Mouse (Mus musculus) lung, postnatal 36 days (tissue): ENCODE measurements around the gene Nt5c3.
"Not testable (repeated sequence)": the region's sequence is repeated elsewhere in the genome, so short reads cannot be mapped to it uniquely, and the experiment has no call there.

Experiments
- DNase-seq: peaks from one replicate; pipeline ENCODE4 v3.0.0; 2022; ENCODE audit warnings: mixed read lengths

The Nt5c3 gene

DNA sequence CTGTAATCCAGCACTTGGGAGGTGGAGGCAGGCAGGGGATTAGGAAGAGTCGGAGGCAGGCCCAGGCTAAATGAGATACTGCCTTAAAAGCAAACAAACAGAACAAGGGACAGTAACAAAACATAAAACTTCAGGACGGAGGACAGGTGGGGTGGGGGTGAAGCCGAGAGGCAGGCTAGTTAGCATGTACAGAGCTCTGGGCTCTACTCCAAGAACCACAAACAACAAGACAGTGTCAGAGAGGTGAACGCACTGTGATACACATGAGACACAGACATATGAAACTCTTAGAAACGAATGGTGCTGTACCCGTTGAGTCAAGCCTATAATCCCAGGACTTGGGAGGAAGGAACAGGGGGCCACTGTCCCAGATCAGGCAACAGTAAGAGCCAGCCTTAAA, 19.9 kb downstream of the Nt5c3 start:
- DNase-seq: no peak

DNA sequence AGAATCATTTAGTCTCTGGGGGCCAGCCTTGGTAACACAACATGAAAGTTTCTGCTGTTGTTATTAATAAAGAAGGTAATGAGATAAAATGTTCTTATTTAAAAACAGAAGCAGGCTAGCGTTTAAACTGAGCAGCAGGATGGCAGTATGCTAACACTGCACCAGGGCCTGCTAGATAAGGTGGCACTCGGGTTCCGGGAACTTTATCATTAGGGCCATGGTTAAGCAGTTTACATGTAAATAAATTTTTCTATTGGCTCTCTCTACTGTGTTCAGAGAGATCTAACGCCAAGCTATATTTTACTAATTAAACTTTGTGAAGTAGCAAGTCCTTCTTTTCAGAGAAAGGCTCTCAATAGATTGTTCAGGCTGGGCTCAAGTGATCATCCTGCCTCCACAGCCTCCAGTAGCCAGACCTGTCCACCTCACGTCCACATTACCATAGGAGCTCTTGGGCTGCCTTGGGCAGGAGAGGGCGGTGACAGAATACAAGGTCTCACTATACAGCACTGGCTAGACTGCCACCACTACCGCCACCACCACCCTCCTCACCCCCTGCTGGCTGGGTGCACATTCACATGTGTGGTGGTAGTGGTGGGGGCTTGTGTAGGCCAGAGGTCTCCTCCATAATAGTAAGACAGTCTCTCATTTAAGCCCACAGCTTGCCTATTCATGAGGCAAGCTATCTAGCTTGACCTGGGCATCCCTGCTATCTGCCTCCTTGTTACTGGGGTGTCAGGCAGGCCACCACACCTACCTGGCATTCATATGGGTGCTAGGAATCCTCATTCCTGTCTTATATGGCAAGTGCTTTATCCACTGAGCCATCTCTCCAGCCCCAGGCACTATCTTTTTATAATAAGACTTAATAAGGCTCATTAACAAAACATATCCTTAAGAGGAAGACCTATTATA, 20.9 kb downstream of the Nt5c3 start:
- no peak for DNase-seq

DNA sequence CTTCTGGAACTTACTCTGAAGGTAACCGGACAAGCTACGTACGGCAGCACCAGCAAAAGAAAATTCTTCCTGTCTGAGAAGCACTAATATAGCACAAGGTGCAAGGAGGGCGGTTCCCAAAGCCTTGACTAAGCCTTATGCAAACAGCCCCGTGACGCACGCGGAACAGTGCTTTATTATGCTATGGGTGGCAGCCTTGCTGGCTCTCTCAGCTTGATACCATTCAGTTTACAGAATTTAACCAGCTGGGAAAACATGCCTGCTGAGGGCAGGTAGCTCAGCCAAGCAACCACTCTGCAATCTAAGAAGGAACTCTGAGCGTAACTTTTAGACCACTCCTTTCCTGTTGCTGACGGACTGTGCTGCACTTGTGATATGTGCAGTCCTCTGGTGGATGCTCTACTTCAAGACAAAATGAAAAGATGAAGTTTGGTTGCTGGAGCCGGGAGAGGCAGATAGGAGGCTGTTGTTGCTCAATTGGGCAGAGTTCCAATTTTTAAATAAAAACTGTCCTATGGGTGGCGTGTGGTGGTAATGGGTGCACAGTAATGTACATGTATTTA, 21.8 kb downstream of the Nt5c3 start:
- DNase-seq: peak; percentile 92

DNA sequence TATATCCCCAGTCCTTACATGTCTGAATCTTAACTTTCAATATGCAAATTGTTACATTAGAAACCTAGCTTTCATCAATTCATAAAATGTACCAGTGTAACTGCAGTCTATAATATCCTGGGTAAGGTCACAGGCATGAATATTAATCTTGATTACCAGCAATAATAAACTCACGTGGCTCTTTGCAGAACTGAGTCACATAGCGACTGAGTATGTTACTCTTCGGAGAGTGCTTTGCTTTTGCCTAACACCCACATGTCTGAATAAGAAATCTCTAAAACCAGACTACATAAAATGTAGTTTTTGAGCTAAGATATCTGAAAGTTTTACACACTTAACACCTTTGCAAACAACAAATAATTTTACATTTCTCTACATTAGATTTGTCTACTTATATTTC, 22.4 kb downstream of the Nt5c3 start:
- no peak for DNase-seq

DNA sequence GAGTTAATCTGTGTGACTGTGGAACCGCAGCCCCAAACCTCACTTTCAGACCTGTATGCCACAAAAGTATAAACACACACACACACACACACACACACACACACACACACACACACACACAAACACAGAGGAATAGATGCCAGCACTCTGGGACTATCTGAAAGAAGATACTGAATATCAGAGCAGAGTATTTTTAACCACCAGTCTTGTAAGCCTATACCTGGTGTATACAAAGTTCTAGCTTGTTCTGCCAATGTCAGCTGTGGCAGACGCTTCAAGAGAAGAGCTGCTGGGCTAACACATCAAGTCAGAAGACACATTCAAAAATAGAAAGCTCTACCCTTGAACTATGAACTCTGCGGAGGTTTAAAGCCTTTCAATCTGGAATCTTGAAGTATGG, 24.1 kb downstream of the Nt5c3 start:
- no peak for DNase-seq

DNA sequence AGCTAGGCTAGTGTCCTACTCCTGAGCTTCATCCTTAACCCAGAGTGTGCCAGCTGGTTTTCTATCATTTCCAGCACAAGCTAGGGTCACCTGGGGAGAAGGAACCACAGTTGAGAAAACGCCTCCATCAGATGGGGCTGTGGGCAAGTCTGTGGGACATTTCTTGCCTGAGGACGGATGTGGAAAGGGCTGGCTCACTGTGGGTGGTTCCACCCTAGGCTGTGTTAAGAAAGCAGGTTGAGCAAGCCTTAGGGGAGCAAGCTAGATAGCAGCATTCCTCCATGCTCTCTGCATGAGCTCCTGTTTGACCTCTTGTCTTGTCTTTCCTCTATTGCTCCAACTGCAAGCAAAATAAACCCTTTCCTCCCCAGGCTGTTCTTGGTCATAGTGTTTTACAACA, 33.0 kb downstream of the Nt5c3 start:
- DNase-seq: no peak

DNA sequence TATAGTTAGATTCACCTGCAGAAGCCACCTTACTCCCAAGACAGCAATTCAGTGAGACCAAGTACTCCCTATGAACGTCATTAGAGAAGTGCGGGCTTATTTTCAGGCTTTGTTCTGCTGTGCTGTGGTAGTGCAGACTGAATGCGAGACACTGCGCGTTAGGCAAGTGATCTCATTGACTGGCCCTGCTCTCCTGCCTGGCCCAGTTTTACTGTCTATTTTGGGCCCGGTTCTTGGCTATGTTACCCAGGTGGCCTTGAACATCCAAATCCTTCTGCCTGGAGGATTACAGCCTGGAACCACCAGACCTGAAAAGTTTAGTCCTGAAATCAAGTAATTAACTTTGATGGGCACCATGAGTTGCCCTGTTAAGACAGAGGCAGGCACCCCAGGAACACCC, 35.2 kb downstream of the Nt5c3 start:
- no peak for DNase-seq

DNA sequence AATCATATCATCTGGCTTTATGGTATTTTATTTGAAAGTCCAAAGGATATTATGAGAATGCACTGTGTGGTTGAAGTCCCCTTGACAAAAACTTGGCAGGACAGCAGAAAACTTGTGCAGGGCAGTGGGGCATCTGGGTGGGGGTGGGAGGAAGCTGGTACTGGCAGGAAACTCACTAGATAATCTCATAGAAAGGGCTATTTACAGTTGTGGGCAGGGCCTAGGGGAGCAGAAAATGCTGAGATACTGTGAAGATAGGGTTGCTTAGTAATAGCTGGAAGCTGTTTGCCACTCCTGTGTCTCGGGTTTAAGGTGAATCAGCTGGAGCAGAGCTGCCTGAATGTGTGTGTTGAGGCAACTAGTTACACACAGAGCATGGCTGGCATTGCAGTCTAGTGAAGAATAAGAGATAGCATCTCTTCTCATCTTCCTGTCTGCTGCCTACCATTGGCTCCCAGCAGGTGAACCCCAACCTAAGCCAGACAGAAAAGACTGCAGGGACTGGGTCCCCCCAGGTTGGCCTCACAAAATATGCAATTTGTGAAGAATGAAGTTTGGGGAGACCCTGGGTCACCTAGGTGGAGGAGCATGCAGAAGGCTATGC, 44.3 kb downstream of the Nt5c3 start:
- DNase-seq: no peak

DNA sequence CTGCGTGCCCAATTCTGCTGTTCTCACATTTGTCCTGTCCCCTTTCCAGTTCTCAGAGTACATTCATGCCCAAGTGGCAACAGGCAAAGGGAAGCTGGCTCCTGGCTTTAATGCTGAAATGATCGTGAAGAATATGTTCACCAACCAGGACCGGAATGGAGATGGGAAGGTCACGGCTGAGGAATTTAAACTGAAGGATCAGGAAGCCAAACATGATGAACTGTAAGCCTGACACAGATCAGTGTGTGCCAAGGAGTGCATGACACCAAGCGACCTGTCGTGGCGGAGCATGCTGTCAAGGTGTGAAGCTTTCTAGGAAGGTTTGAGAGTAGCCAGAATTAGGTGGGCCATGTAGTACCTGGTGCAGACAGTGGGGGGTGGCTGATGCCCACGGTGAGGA, 45.7 kb downstream of the Nt5c3 start:
- DNase-seq: no peak

DNA sequence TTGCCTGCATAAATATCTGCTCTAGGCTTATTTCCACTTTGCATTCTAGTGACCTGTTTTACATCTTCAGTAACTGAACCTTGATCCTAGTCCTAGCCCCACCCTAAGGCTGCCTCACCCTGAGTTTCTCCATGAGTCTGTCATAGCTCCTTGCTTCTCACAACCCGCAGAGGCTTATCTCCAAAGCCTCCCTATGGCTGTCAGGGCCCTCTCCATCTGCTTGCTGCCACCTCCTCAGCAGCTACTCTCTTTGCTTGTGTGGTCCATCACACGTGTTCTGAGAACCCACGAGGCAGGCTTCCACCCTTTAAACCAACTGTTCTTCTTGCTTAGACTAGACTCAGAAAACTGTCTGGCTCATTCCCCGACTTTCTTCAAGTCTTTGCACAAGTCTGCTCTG, 46.9 kb downstream of the Nt5c3 start:
- DNase-seq: no peak

DNA sequence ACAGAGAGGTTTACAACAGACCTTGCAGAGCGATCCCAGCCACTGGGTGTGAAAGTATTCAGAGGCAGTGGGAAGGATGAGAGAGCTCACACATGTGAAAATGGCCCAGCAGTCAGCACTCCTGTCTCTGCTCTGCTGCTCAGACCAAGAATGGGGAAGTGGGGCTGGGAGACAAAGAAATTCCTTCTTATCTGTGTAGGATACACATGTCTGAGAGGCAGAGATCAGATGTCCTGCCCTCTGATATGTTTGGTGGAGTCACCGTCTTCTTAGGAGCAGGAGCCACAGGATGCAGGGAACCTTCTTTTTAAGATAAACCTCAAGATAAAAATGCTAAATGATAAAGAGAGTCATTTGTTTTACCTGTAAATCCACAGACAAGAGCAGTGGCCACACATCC, 53.7 kb downstream of the Nt5c3 start:
- DNase-seq: no peak

DNA sequence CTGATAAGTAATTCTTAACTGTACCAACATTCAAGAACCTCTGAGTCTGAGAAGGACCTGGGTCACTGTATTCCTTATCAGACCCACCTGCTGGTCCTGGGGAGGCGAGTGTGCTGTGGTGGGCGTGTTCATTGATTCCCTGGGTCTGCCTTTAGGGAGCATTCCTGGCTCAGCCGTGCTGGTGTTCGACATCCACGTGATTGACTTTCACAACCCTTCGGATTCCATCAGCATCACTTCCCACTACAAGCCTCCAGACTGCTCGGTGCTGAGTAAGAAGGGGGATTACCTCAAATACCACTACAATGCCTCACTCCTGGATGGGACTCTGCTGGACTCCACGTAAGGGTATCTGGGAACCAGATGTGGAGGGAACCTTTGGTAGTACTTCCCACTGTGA, 55.2 kb downstream of the Nt5c3 start:
- no peak for DNase-seq

DNA sequence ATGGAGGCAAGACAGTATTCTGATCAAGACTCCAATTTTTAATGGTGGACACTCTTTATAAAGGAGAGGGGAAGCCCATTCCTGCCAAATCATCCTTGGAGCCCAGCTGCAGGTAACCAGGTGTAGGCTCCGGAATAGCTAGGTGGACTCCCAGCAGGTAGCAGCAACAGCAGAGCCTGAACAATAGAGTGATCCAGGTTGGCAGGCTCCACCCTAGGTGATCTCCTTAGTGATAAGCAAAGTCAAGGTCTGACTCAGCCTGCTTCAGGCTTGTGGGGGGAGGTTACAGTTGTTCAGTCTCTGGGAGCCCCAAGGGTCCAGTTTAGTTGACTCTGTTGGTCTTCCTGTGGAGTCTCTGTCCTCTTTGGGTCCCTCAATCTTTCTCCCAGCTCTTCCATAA, 56.8 kb downstream of the Nt5c3 start:
- not testable (repeated sequence) for DNase-seq

DNA sequence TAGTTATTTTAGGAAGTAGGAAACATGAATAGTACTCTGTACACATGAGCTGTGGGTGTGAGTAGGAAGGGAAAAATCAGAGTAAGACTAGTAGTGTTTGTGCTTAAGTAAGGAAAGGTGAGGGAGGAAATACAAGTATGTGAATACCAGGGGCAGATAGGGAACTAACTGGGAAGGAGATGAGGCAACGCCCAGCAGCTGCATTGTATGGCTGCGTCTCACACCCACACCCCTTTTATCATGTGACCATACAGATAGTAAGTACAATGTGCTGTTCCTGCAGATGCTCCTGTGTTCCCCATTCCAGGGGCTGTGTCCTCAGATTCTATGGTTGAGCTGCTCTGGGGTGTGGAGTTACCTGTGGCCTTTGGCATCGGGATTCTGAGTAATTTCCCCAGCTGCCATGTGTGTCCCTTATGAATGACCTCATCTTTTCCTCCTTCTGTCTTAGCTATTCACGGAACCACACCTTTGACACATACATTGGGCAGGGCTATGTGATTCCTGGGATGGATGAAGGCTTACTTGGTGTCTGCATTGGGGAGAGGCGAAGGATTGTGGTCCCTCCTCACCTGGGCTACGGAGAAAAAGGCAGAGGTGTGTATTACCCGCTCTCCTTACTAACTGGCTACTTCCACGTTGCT, 63.4 kb downstream of the Nt5c3 start:
- DNase-seq: peak; percentile 13

DNA sequence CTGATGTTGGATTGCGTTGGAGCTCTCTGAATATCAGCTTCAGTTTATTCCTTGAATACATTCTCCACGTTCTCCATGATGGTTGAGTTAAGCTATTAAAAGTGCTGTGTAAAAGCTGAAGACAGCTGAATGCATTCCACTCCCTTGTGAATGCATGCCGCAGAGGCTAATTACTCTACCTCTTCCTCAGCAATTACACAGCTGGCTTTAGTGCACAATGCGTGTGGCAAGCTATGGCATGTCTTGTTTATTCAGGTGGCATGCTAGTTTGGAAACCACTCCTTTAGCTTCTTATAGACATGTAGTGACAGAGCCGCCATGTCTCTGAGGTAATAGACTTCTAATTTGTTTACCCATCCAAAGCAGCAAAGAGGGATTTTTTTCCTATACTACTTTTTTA, 67.0 kb downstream of the Nt5c3 start:
- no peak for DNase-seq

DNA sequence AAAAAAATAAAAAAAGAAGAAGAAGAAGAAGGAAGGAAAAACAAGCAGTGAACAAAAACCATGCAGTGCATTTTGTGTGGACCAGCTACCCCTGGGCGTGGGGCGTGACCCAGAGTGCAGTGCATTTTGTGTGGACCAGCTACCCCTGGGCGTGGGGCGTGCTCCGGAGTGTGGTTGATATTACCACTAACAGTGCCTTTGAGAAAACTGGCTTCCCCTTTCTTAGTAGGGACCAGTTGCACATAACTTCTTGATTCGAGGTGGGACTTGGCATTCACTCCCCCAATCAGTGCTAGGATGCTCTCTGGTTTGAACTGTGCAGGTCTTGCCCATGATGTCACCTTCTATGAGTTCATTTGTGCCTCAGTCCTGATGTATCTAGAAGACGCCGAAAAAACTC, 68.9 kb downstream of the Nt5c3 start:
- no peak for DNase-seq

DNA sequence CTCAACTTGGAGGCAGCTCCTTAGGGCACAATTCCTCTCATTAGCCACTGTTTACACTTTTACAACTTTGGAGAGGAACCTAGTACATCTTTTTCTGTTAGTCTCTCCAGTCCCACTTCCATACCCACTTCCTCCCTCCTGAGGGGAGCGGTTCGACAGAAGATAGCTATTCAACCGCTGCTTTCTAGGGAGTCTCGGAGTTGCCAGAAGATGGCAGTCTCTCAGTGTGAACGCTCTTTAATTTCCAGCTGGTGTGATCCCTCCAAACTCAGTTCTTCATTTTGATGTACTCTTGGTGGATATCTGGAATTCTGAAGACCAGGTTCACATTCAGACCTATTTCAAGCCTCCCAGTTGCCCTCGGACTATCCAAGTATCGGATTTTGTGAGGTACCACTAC, 73.4 kb downstream of the Nt5c3 start:
- no peak for DNase-seq

DNA sequence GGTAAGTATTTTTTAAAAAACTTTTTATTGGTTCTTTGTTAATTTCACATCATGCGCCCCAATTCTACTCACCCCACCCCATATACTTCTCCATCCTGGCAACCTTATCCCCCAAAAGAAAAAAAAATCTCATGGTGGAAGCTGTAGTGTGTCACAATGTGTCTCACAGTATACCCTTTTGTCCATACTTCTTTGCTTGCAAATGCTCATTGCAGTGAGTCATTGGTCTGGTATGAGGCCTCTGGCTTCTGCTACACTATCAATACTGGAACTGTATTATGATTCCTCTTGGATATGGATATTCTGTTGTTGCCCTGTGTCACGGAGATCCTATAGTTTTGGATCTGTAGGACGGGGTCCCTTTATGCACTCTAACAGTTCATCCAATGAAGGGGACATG, 74.8 kb downstream of the Nt5c3 start:
- DNase-seq: no peak

DNA sequence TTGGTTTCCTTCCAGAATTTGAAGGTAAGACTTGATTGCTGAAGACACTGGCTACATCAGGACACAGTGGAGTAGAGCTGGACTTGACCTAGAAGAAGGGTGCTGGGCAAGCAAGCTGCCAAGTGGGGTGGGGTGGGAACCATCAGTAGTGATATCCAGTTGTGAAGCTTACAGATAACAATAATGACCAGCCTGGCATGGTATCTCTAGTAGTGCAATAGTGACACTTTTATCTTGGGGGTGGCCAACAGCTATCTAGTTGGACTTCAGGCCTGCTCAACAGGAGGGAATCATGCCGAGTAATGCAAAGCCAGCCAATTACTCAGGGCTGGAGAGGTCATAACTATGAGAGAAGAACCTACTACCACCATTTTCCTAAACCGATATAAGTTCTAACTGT, 79.4 kb downstream of the Nt5c3 start:
- DNase-seq: no peak

DNA sequence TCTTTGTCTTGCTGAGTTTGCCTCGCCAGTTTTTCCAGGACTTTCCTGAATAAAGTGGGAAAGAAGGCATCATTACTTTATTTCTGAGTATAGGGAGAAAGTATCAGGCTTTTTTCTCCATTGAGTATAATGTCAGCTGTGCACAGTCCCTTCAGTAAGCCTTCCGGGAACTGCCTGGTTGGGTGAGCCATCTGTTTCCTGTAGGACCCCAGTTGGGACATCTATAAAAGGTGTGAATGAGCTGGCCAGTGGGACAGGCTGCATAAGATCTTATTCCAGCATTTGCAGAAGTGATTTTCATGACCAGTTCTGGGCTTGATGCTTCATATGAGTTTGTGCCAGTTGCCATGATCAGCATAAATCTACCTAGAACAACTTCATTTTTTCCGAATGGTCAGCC, 80.5 kb downstream of the Nt5c3 start:
- no peak for DNase-seq

DNA sequence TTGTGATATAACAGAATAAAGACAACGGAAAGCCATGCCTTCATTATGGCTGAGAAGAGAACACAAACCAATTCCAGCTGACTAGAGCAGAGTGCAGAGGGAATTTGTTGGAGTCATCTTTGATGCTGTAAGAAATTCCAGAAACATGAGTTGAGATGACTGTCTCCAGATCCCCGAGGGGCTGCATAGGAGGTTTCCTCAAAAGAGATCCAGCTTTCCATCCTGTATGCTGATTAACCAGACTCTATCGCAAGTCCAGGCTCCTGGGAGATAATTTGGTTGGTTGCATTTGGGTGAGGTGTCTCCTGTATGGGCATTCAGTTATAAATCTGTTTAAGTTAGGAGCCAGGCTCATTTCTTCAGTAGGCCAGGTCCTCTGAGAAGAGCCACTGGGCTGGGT, 86.1 kb downstream of the Nt5c3 start:
- no peak for DNase-seq

DNA sequence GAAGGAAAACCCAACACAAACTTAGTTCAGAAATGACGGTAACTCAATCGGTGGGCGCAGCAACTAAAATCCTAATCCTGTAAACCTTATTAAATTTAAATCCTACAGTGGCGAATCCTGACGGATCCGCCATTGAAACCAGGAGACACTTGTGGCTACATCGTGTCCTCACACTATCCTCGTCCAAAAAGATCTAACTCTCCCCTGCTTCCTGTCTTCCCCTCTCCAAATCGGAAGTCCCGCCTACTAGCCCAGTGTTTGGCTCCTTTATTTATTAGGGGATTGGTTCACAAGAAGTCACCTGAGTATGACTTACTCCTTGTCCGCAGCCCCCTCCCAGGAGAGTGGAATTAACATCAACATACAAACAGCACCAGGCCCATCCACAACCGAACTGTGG, 86.6 kb downstream of the Nt5c3 start:
- no peak for DNase-seq

DNA sequence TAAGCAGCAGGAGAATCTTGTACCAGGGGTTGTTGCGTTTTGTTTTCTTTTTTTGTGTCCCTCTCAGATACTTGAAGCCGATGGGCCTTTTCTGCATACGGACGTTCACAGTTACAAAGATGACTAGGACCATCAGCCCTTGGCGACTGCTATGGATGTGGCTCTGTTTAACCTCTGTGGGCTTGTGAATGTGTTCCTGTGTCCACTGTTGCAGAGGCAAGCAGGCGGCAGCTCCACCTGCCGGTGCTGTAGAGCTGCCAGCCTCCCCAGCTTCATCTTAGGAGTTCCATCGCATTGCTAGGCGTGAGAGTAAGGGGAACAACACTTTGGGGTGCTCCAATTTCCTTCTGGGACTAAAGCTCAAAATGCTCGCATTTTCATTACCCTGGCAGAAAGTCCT, 88.2 kb downstream of the Nt5c3 start:
- no peak for DNase-seq

DNA sequence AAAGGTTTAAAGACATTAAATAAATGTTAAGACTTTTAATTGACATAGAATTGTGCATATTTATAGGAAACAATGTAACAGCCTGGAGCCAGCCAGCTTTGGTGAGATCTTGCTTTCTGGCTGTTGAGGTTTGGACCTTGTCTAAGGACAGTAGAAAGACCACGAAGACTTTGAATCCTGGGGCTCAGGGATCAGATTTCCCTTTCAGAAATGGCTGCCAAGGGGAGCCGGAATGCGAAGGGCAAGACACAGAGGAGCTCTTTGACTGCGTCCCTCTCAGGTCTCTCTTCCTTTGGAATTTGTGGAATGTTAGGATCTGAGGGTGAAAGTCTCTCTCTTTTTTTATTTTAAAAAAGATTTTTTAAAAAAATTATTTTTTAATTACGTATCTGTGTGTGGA, 89.0 kb downstream of the Nt5c3 start:
- no peak for DNase-seq
